12 mouse cellular contexts compared by ENCODE assay signal in the genomic region with DNA sequence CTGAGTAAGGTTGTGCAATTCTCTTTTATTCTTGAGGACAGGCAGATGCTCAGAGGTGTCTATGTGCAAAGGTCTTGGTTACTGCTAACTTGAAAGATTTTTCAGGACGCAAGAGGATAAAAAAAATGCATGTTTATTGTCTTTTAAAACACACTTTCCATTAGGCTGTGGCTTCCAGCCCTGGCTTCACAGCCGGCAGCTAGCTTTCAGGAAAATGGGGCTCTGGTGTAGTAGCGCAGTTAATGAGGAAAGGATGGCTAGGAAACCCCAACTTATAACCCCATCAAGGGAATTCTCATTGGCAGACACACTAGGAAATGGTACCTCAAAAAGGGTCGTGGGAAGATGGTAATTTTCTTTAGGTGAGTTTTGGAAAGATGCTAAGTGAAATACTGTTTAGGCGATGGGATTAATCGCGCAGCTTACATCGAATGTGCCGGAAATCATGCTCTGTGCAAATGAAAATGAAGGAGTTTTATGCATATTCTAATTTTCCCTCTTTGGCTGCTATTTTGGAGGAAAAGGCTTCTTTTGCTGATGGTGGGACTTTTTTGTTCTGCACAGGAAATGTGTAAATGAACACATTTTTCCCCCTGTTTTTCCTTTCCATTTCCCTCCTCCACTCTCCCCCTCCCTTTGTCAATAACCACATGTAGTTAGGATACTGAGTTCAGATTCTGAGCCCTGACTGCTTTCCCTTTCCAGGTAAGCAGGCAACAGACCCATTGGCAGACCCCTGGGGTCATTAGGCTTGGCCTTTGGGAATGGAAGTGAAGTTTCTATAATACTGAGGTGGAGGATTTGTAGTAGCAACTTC. TPM values are rescaled to one million over a fixed set of nuclear protein-coding genes. Genes with fewer than 3 reads are reported as not detected.
DNase-seq lines count a peak whose midpoint lies in the region; ATAC-seq and TF ChIP-seq lines count a peak whose summit lies in the region.
"Had no signal": no experiment of that assay in that cellular context is flagged by ENCODE, and none has a peak within 500 bp of the region (broad histone marks: within the 10 kb centered on the region; RNA-seq: fewer than 3 reads in every experiment).

No protein-coding gene starts in this region.

- peak overlapping the region in 1 of 2 experiments; percentile 45; a peak in 2 of 4 replicates for H3K4me3 ChIP-seq in heart, embryonic 14.5 days (ENCODE audit: control insufficient read depth in 1 of 2, insufficient read depth in 1 of 2, low read depth in 1 of 2, low read length in 2 of 2)
- H3K4me3 ChIP-seq in hindbrain, postnatal 0 days (ENCODE audit: low read length), result no peak overlapping the region

- no peak for ATAC-seq in heart, embryonic 14.5 days (ENCODE audit: insufficient number of reproducible peaks, insufficient read depth, low FRiP score, low read depth)
- no peak for ATAC-seq in hindbrain, postnatal 0 days

- H3K4me2 ChIP-seq in heart, embryonic 14.5 days (ENCODE audit: low read length), result peak overlapping the region; percentile 82; the same call in 1 of the 2 replicates
- peak overlapping the region; percentile 65; the same call in 1 of the 2 replicates for H3K4me2 ChIP-seq in hindbrain, postnatal 0 days (ENCODE audit: low read depth, low read length)

- no peak for DNase-seq in heart, postnatal 25 days (ENCODE audit: low spot score)
- DNase-seq in right cerebral cortex, postnatal 25 days, result peak; percentile 37
- no peak for DNase-seq in right cerebral cortex, postnatal 14 days
- DNase-seq in hindbrain, postnatal 0 days (ENCODE audit: low spot score), result no peak
- DNase-seq in cerebellum, adult 11 months, result no peak
- no peak for DNase-seq in adrenal gland, adult (ENCODE audit: inconsistent age in 2 of 2, low spot score in 1 of 2)
- no peak for DNase-seq in thymus, postnatal 4 days
- DNase-seq: lung, postnatal 14 days had no signal

- no peak for TF ChIP-seq CTCF in hindbrain, postnatal 0 days (IDR thresholded peaks at IDR 0.05; ENCODE audit: low read depth)

- peaks cover 83% of the 10 kb centered on the region for H3K27me3 ChIP-seq in heart, embryonic 14.5 days (ENCODE audit: control insufficient read depth, insufficient read depth, low read length)
- H3K27me3 ChIP-seq in hindbrain, postnatal 0 days (ENCODE audit: insufficient read depth, low read length), result peaks cover 72% of the 10 kb centered on the region

- no peaks in the 10 kb centered on the region for H3K9me3 ChIP-seq in heart, embryonic 14.5 days (ENCODE audit: control insufficient read depth, low read length)
- H3K9me3 ChIP-seq in hindbrain, postnatal 0 days (ENCODE audit: low read length), result no peaks in the 10 kb centered on the region

- WGBS in heart, embryonic 14.5 days, result 4% methylated on average over 9 of the region's 9 CpGs
- 6% methylated on average over 9 of the region's 9 CpGs for WGBS in hindbrain, postnatal 0 days

- intact Hi-C loops in heart, postnatal 25 days (cut with DNase I), result no loop called here

- peaks cover 0 to 11% of the 10 kb centered on the region in 2 experiments; a peak in 3 of 4 replicates for H3K4me1 ChIP-seq in heart, embryonic 14.5 days (ENCODE audit: control insufficient read depth in 2 of 2, insufficient read depth in 2 of 2, low read length in 2 of 2)
- peaks cover 8% of the 10 kb centered on the region; the same call in 1 of the 2 replicates for H3K4me1 ChIP-seq in hindbrain, postnatal 0 days (ENCODE audit: insufficient read depth, low read length)

- no peaks in the 10 kb centered on the region for H3K36me3 ChIP-seq in heart, embryonic 14.5 days (ENCODE audit: control insufficient read depth, insufficient read depth, low read length)
- H3K36me3 ChIP-seq in hindbrain, postnatal 0 days (ENCODE audit: insufficient read depth, low read length), result no peaks in the 10 kb centered on the region

- H3K27ac ChIP-seq in heart, embryonic 14.5 days (replicated peaks in 1 of 2; ENCODE audit: control insufficient read depth in 1 of 2, insufficient read depth in 1 of 2, low read depth in 2 of 2, low read length in 2 of 2), result no peak overlapping the region
- no peak overlapping the region for H3K27ac ChIP-seq in hindbrain, postnatal 0 days

- H3K9ac ChIP-seq in heart, embryonic 14.5 days (ENCODE audit: low read length), result no peak overlapping the region
- H3K9ac ChIP-seq in hindbrain, postnatal 0 days (replicated peaks; ENCODE audit: low read length), result no peak overlapping the region

RNA-seq across cellular contexts. Expression of gene Gm43517, which starts 15.3 kb away (rescaled TPM):
- polyA plus RNA-seq in heart, embryonic 14.5 days (2014; fragmentation: Nextera tagmentation; extraction: Ambion mirVana), result not detected in 2 replicates
- total RNA-seq in heart, postnatal 25 days (2021), result not detected
- total RNA-seq in hindbrain, postnatal 0 days (2014; rRNA removed), result 0.04 TPM in 1 of 2 replicates, not detected in the other
- polyA plus RNA-seq in hindbrain, postnatal 0 days (2015; fragmentation: Nextera tagmentation; extraction: Ambion mirVana), result not detected in 2 replicates
- total RNA-seq: granulocyte monocyte progenitor cell, adult 5-6 weeks had no signal
- polyA plus RNA-seq: embryonic facial prominence, embryonic 11.5 days; kidney, embryonic 14.5 days had no signal

RNA-seq across cellular contexts. Expression of gene Foxg1, which starts 17.8 kb away (rescaled TPM):
- not detected in 2 replicates for polyA plus RNA-seq in heart, embryonic 14.5 days (2014; fragmentation: Nextera tagmentation; extraction: Ambion mirVana)
- total RNA-seq in heart, postnatal 25 days (2021), result not detected
- total RNA-seq in hindbrain, postnatal 0 days (2014; rRNA removed), result 0.16 and 2.3 TPM in 2 replicates
- not detected in 2 replicates for polyA plus RNA-seq in hindbrain, postnatal 0 days (2015; fragmentation: Nextera tagmentation; extraction: Ambion mirVana)
- total RNA-seq: granulocyte monocyte progenitor cell, adult 5-6 weeks had no signal
- polyA plus RNA-seq: kidney, embryonic 14.5 days had no signal
